Mouse (Mus musculus) heart, postnatal 0 days (tissue): ENCODE measurements at regions not wholly inside any gene's neighbourhood (a gene's known extent, or its start where the extent isn't known, plus 50 kb on each side); places are given as distances from the start of the nearest gene placed in this dataset.

ENCODE experiments used
- CTCF ChIP-seq: IDR thresholded peaks from 2 replicates; pipeline ENCODE4 v1.5.1; 2016; ENCODE audit warnings: antibody characterized with exemption, control low read depth, low read depth
- EP300 ChIP-seq: IDR thresholded peaks from 2 replicates; pipeline ENCODE4 v1.6.1; 2016; ENCODE audit warnings: antibody characterized with exemption, low read depth

GRCm38 (mm10) chr13:72209946-72210456 is 246.5 kb upstream of the Irx1 start:
- no peak for TF ChIP-seq CTCF
- no peak for TF ChIP-seq EP300
